Mouse (Mus musculus) macrophage (primary cell): ENCODE measurements around the gene Gprc5c. TPM values are rescaled to one million over a fixed set of nuclear protein-coding genes. Genes with fewer than 3 reads are reported as not detected.
"Not testable (repeated sequence)": the region's sequence is repeated elsewhere in the genome, so short reads cannot be mapped to it uniquely, and the experiment has no call there.

Source experiments
- H3K27ac ChIP-seq: fragments of 350-480 bp; formaldehyde crosslinking; 2 replicates; pipeline ENCODE4 v1.9.0; 2021
- H3K36me3 ChIP-seq: fragments of 350-480 bp; formaldehyde crosslinking; 2 replicates; pipeline ENCODE4 v1.9.0; 2021; ENCODE audit errors: inconsistent target
- H3K4me3 ChIP-seq: fragments of 350-480 bp; formaldehyde crosslinking; 2 replicates; pipeline ENCODE4 v1.9.0; 2021; ENCODE audit errors: inconsistent target
- H3K79me2 ChIP-seq: fragments of 350-480 bp; formaldehyde crosslinking; 2 replicates; pipeline ENCODE4 v1.9.0; 2021; ENCODE audit errors: inconsistent target
- WGBS: methylation state at CpG from one replicate; pipeline ENCODE4 v1.1.7; 2026; ENCODE audit warnings: inconsistent platforms; ENCODE audit not compliant: missing documents; 5-methylcytosine and 5-hydroxymethylcytosine counted together
- polyA plus RNA-seq: library from polyadenylated mRNA; stranded (reverse); fragments of 250-400 nt; gene quantifications from 3 replicates; pipeline ENCODE4 v1.2.4, GENCODE M21; 2018; ENCODE audit warnings: inconsistent platforms

Gene Gprc5c
- polyA plus RNA-seq, 1 experiment from 2014 or later, result 8.2 TPM

DNA sequence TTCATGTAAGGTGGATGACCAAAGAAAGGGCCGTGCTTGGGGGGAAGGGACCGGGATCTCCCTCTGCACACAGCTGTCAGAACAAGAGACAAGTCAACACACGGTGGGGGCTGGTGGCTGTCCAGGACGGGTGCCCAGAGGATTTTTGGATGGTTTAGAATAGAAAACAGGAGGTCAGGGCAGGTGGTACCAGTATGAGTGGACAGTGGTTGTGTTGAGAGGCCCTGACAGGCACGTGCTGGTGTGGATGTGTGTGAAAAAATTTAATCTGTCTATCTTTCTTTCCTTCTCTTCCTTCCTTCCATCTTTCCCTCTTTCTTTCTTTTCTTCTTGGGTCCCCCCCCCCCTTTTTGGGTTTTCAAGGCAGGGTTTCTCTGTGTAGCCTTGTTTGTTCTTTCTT is 39.6 kb downstream of the Gprc5c start:
- peak overlapping the region; percentile 88 for H3K4me3 ChIP-seq
- peaks cover 53% of the 10 kb centered on the region for H3K79me2 ChIP-seq
- WGBS, result 3% methylated on average over 4 of the region's 5 CpGs
- peak overlapping the region; percentile 97 for H3K27ac ChIP-seq
- peaks cover 21% of the 10 kb centered on the region for H3K36me3 ChIP-seq

DNA sequence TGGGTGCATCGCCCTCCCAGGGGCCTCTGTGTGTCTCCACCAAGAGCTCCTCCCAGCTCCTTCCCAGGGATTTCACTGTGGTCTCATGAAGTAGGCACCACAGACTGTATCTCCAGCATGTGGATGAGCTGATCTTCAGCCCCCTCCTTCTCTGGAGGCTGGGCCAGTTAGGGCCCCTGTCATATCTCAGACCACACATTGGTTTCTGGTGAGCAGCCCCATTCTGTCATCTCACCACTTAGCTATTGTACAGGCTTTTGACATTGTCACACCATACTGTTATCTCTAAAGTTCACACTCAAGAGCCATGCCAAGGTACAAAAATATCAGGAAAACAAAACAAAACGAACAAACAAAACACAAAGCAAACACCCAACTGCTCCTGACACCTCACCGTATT is 45.1 kb downstream of the Gprc5c start:
- no peak overlapping the region for H3K4me3 ChIP-seq
- no peak overlapping the region; the same call in 1 of the 2 replicates for H3K27ac ChIP-seq
- peaks cover 88% of the 10 kb centered on the region for H3K79me2 ChIP-seq
- WGBS, result 96% methylated on average over 2 of the region's 3 CpGs
- H3K36me3 ChIP-seq, result peaks cover 55% of the 10 kb centered on the region

DNA sequence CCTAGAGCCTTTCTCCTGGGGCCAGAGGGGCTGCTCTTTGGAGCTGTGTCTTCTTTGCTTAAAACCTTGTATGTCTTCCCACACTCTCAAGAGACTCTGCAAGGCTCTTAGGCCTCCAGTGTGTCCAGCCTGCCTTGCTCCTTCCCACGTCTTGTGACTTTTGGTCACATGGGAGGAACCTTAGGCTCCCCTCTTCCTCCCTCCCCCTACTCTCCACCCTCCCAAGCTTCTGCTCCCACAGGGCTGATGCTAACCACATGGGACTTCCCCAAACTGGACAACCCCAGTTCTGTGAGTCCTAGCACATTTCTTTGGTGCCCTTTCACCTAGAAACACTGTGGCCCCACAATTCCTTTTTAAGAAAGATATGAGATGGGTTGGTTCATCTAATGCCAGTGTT is 47.1 kb downstream of the Gprc5c start:
- H3K4me3 ChIP-seq, result no peak overlapping the region

DNA sequence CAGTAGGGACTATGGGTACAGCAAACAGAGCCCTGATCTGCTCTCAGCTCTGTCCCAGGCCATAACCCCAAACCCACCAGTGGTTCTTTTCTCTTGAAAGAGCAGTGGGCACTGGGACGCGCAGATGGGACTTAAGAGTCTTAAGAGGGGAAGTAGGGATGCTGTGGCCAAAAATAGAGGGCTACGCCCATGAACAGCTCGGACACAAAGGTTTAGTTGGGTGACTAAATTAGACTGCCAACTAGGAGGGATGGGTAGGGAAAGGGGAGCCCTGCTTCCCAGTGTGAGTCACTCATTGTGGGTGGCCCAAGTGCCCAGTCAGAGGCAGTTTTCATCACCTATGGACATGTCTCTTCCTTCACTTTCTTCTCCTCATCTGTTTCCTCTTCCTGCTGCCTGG is 52.3 kb downstream of the Gprc5c start:
- Histone ChIP-seq H3K36me3 (peaks cover 66% of the 10 kb centered on the region), H3K27ac (peak overlapping the region; percentile 59), H3K79me2 (peaks cover 32% of the 10 kb centered on the region; the same call in 1 of the 2 replicates), H3K4me3 (no peak overlapping the region)
- 20% methylated on average over 4 of the region's 4 CpGs for WGBS

More for the DNA sequence above, 47.1 kb downstream of the Gprc5c start:
- Histone ChIP-seq H3K79me2 (peaks cover 72% of the 10 kb centered on the region), H3K27ac (peak overlapping the region; percentile 96), H3K36me3 (peaks cover 67% of the 10 kb centered on the region)
- WGBS, result 0% methylated on average over 1 of the region's 1 CpGs

DNA sequence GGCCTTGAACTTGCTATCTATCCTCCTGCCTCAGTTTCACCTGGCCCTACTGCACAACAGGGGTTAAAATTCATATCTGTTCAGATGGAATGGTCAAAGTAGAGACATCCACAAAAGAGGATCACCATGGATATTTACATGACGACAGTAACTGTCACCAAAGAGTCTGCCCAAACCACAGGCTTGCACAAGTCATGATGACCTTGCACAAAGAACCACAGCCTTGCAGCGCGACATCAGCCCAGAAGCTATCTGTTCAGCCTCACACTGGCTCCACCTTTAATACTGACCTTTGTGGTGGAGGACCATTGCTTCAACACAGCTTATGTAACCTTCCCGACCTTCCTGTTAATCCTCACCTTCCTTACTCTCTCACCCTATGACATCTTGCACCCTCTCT is 56.6 kb downstream of the Gprc5c start:
- no peaks in the 10 kb centered on the region; the same call in 1 of the 2 replicates for H3K79me2 ChIP-seq
- H3K27ac ChIP-seq, result peak overlapping the region; percentile 87
- H3K36me3 ChIP-seq, result peaks cover 29% of the 10 kb centered on the region; the same call in 1 of the 2 replicates
- H3K4me3 ChIP-seq, result no peak overlapping the region
- WGBS, result 0% methylated on average over 4 of the region's 4 CpGs

DNA sequence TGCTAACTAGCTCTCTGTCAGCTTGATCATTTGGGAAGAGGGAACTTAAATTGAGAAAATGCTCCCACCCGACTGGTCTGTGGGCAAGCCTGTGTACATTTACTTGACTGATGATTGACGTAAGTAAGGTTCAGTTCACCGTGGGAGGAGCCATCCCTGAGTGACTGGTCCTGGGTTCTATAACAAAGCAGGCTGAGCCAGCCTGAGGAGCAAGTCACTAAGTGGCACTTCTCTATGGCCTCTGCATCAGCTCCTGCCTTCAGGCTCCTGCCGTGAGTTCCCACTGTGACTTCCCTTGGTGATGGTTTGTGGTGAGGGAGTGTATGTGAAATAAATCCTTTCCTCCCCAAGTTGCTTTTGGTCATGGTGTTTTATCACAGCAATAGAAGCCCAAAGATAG is 57.1 kb downstream of the Gprc5c start:
- Histone ChIP-seq H3K79me2 (no peaks in the 10 kb centered on the region; the same call in 1 of the 2 replicates), H3K36me3 (peaks cover 25% of the 10 kb centered on the region; the same call in 1 of the 2 replicates), H3K4me3 (no peak overlapping the region), H3K27ac (peak overlapping the region; percentile 87)
- WGBS, result 10% methylated on average over 4 of the region's 4 CpGs

DNA sequence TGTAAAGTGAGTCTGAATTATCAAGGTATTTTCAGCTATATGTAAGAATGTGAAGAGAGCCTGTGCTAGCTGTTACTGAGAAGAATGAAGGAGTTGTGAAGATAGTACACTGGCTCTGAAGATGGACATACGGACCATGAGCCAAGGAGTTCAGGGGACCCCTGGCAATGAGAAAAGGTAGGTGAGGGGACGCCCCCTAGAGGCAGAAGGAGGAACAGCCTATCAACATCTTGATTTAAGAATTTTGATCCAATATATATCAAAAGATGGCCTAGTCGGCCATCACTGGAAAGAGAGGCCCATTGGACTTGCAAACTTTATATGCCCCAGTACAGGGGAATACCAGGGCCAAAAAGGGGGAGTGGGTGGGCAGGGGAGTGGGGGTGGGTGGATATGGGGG is 58.6 kb downstream of the Gprc5c start:
- H3K79me2 ChIP-seq, H3K4me3 ChIP-seq, H3K27ac ChIP-seq: not testable (repeated sequence)
- H3K36me3 ChIP-seq, result peaks cover 15% of the 10 kb centered on the region; the same call in 1 of the 2 replicates
- WGBS, result 49% methylated on average over 3 of the region's 3 CpGs

DNA sequence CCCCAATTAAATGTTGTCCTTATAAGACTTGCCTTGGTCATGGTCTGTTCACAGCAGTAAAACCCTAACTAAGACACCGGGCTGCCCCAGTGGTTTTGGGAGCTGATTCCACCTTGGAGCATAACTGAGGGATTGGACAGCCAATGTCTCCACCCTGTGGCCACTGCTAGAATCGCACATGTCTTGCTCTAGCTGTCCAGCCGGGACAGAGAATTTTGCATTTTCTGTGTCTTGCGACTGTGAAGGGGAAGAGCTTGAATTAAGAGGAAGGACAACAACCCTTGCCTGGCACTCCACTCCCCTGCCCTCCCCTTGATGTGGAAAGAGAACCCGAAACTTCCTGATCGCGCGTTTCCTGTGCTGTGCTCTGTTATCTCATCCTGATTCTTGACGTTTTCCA is 61.9 kb downstream of the Gprc5c start:
- Histone ChIP-seq H3K4me3 (no peak overlapping the region), H3K36me3 (no peaks in the 10 kb centered on the region), H3K27ac (peak overlapping the region; percentile 97), H3K79me2 (no peaks in the 10 kb centered on the region)
- 1% methylated on average over 9 of the region's 9 CpGs for WGBS

DNA sequence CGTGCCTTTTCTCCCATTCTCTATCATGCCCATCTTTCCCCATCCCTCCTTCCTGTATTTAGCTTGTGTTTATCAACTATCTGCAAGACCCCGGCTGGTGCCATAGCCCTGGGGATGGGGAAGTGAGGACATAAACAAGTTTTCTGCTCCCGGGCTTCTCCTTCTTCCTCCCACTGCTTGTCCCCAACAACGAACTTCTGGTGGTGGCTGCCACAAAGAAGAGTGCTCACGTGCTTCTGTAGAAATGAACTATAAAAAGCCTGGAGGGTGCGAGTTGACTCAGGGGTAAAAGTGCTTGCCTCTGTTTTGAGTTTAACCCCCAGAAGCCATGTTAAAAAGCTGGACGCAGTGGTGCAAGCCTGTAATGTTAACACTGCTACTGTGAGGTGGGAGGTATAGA is 64.0 kb downstream of the Gprc5c start:
- 3% methylated on average over 7 of the region's 7 CpGs for WGBS
- H3K4me3 ChIP-seq, result no peak overlapping the region
- no peaks in the 10 kb centered on the region for H3K79me2 ChIP-seq
- no peaks in the 10 kb centered on the region for H3K36me3 ChIP-seq
- peak overlapping the region; percentile 97 for H3K27ac ChIP-seq

DNA sequence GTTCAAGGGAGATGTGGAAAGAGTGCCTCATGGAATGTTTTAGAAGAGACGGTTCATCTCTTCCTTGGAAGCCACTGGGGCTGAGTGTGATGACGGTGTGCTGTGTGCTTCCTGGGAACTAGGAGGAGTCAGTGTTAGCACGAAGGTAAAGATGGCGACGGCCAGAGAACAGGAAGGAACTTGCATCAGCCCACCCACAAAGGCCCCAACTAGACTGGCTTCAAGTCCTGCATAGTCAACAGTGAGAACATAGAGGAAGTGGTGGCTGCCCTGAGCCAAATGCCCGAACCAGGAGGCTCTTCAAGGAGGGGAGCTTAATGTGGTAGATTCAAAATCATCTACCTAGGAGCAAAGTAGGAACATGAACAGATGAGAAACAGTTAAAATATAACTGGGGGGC is 66.2 kb downstream of the Gprc5c start:
- Histone ChIP-seq H3K36me3 (no peaks in the 10 kb centered on the region), H3K4me3 (no peak overlapping the region), H3K27ac (peak overlapping the region; percentile 97), H3K79me2 (no peaks in the 10 kb centered on the region)
- WGBS, result 2% methylated on average over 6 of the region's 6 CpGs

Other genes with a start within 250 kb of the Gprc5c start
- gene Rpl38, start 182.6 kb upstream of the Gprc5c start, polyA plus RNA-seq, result 892 to 1,637 TPM (median 1,558 TPM) in 3 replicates
- gene Ttyh2, start 175.7 kb upstream of the Gprc5c start, polyA plus RNA-seq, result 65.9 to 116 TPM (median 90.0 TPM) in 3 replicates
- 0.09 TPM in 1 of 3 replicates, not detected in the others for gene Dnaic2, start 123.7 kb upstream of the Gprc5c start, polyA plus RNA-seq
- 0.67 to 2.7 TPM (median 1.9 TPM) in 3 replicates for gene Kif19a, start 85.8 kb upstream of the Gprc5c start, polyA plus RNA-seq
- not detected in 3 replicates for gene Btbd17, start 55.2 kb upstream of the Gprc5c start, polyA plus RNA-seq
- gene Gpr142, start 52.2 kb upstream of the Gprc5c start, polyA plus RNA-seq, result not detected in 3 replicates
- 86.9 to 197 TPM (median 152 TPM) in 3 replicates for gene Cd300a, start 38.9 kb downstream of the Gprc5c start, polyA plus RNA-seq
- gene Cd300lb, start 83.2 kb downstream of the Gprc5c start, polyA plus RNA-seq, result 149 to 198 TPM (median 167 TPM) in 3 replicates
- gene Cd300c, start 118.0 kb downstream of the Gprc5c start, polyA plus RNA-seq, result 0.56 TPM in 1 of 3 replicates, not detected in the others
- 65.0 to 269 TPM (median 145 TPM) in 3 replicates for gene Cd300ld, start 138.8 kb downstream of the Gprc5c start, polyA plus RNA-seq
- gene Cd300c2, start 150.7 kb downstream of the Gprc5c start, polyA plus RNA-seq, result 329 to 356 TPM (median 335 TPM) in 3 replicates
- gene Cd300ld2, start 165.0 kb downstream of the Gprc5c start, polyA plus RNA-seq, result 0.44 to 2.5 TPM (median 1.1 TPM) in 3 replicates
- gene Cd300ld4, start 175.9 kb downstream of the Gprc5c start, polyA plus RNA-seq, result 22.8 to 58.2 TPM (median 33.8 TPM) in 3 replicates
- gene Cd300ld5, start 186.6 kb downstream of the Gprc5c start, polyA plus RNA-seq, result 8.7 to 52.5 TPM (median 20.9 TPM) in 3 replicates
- gene Cd300ld3, start 197.3 kb downstream of the Gprc5c start, polyA plus RNA-seq, result 341 to 1,001 TPM (median 699 TPM) in 3 replicates
- gene Cd300e, start 211.0 kb downstream of the Gprc5c start, polyA plus RNA-seq, result 0.23 to 1.8 TPM (median 0.40 TPM) in 3 replicates
- 0.43 to 1.1 TPM (median 0.64 TPM) in 3 replicates for gene Rab37, start 240.3 kb downstream of the Gprc5c start, polyA plus RNA-seq